Mouse (Mus musculus) bone marrow, adult 2 months (tissue): ENCODE measurements at regions not wholly inside any gene's neighbourhood (a gene's known extent, or its start where the extent isn't known, plus 50 kb on each side); places are given as distances from the start of the nearest gene placed in this dataset.

Experiments
- H3K27ac ChIP-seq: fragments of 200-500 bp; 2 replicates; pipeline ENCODE4 v1.5.1; 2012; ENCODE audit warnings: low read depth, mild to moderate bottlenecking, control low read depth, inconsistent platforms, low read length; ENCODE audit not compliant: control insufficient read depth, poor library complexity, insufficient read depth
- H3K4me1 ChIP-seq: fragments of 200-500 bp; 2 replicates; pipeline ENCODE4 v1.6.1; 2011; ENCODE audit warnings: low read length; ENCODE audit not compliant: control insufficient read depth, insufficient read depth
- H3K4me3 ChIP-seq: fragments of 200-500 bp; replicated peaks from 2 replicates; pipeline ENCODE3; 2011; ENCODE audit warnings: mild to moderate bottlenecking, low read depth, low read length, control low read depth; ENCODE audit not compliant: control insufficient read depth
- CTCF ChIP-seq: fragments of 200-500 bp; IDR thresholded peaks from 2 replicates; pipeline ENCODE4 v1.5.1; 2011; ENCODE audit warnings: low read length, control low read depth; ENCODE audit not compliant: control insufficient read depth, insufficient read depth
- POLR2A ChIP-seq: fragments of 200-500 bp; IDR thresholded peaks from 2 replicates; pipeline ENCODE4 v1.6.1; 2011; ENCODE audit warnings: low read depth, mild to moderate bottlenecking, control low read depth, low read length, borderline replicate concordance; ENCODE audit not compliant: control insufficient read depth
- WGBS: fragments of 180-500 bp; shearing (Covaris S2); methylation state at CpG from one replicate; pipeline ENCODE4 v1.1.7; 2018; 5-methylcytosine and 5-hydroxymethylcytosine counted together

DNA sequence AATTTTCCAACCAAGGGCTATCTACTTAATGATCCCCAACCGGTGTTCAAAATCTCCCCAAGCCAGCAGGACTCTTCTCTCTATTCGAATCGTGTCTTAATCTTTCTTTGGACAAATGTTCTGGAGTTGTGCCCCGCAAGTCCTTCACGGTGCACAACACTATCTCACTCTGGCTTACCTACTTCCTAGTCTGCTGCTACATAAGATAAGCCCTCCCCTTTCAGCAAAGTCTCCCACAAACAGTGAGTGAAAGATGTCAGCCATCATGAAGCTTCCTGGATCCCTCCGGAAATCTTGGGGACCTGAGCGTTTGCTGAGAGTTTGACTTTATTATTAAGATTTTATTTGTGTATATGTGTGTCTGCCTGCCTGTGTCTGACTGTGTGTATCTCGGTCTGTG lies 344.7 kb upstream of the Noct start:
- WGBS: 30% methylated on average over 8 of the region's 8 CpGs
- no peak overlapping the region for H3K4me3 ChIP-seq
- TF ChIP-seq CTCF: no peak
- no peak for TF ChIP-seq POLR2A
- no peaks in the 10 kb centered on the region for H3K4me1 ChIP-seq
- no peak overlapping the region for H3K27ac ChIP-seq

DNA sequence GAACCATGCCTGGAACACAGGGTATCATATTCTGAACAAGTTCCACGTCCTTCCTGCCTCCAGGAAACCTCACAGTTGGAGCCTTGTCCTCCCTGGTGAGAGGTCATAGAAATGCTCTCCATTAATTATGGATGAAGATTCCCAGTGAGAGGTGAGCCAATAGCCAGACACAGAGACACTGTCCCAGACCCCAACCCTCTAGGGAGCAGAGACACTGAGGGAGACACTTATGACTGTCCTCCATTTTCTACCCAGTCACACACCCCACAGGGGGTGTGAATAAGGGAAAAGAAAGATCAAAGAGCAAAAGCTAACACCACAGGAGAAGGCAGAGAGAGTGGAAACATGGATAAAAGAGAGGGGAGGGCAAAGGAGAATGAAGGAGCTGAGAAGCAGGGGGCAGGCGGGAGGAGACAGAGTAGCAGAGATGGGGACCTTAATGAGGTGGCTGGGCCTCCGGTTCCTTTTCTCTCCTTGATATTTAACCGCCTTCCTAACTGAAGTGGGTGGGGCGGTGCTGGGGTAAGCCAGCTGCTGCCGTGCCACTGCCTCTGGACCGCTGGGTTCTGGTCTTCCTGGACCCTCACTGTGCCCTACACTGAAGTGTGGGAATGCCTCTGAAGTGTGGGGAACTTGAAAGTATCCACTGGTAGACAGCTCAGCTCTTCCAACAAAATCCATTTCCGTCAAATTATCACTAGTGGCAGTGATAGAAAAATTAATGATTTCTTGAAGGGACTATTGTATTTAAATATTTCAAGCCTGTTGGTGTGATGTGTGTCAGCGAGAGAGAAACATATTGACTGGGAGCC lies 342.6 kb upstream of the Noct start:
- no peak overlapping the region for H3K4me3 ChIP-seq
- H3K4me1 ChIP-seq: no peaks in the 10 kb centered on the region; the same call in 1 of the 2 replicates
- H3K27ac ChIP-seq: no peak overlapping the region
- TF ChIP-seq CTCF (no peak), POLR2A (no peak)
- 65% methylated on average over 9 of the region's 9 CpGs for WGBS

DNA sequence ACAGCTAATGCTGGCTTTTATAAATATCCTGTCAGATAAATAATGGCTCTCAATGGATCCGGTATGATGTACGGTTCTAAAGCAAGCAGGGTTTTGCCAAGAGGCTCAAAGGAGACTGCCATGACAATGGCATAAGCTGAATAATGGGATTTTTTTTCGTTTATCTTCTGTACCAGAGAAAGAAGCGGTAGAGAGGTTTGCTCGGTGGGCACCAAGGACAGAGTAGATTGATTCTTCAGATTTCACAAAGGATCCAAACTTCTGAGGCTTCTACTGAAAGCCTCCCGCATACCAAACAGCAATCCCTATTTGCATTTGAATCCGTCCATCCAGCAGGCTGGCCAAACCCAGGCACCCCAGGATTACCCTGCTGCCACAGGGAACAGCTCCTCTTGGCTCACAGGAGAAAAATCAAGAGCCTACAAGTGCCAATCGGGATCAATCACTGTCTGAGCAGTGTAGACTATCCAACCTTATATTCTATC lies 342.0 kb upstream of the Noct start:
- Histone ChIP-seq H3K4me3 (no peak overlapping the region), H3K4me1 (no peaks in the 10 kb centered on the region; the same call in 1 of the 2 replicates), H3K27ac (no peak overlapping the region)
- WGBS: 70% methylated on average over 8 of the region's 8 CpGs
- TF ChIP-seq POLR2A: no peak
- no peak for TF ChIP-seq CTCF

GRCm38 (mm10) chr3:50886336-50886735 lies 337.9 kb upstream of the Noct start:
- TF ChIP-seq POLR2A (no peak), CTCF (no peak)
- WGBS: 61% methylated on average over 10 of the region's 10 CpGs
- H3K27ac ChIP-seq: no peak overlapping the region
- no peak overlapping the region for H3K4me3 ChIP-seq
- H3K4me1 ChIP-seq: no peaks in the 10 kb centered on the region; the same call in 1 of the 2 replicates

DNA sequence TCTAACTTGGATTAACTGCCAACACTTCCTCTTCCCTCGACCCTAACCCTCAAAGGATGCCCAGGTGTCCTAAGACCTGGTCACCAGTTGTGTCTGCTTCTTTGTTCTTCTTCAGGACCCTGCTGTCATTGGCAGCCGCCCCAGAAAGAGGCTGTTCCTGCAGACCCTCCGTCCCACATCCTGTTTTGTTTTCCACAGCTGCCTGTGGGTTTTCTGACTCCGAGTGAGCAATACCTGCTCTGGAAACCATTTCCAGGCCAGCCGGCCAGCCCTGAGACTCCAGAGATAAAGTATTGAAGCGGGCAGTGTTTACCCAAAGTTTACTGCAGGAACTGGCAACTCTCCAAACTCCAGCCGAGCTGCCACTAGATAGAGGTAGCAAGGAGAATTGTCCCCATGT lies 337.2 kb upstream of the Noct start:
- Histone ChIP-seq H3K4me3 (no peak overlapping the region), H3K27ac (no peak overlapping the region)
- 3% methylated on average over 7 of the region's 7 CpGs for WGBS

DNA sequence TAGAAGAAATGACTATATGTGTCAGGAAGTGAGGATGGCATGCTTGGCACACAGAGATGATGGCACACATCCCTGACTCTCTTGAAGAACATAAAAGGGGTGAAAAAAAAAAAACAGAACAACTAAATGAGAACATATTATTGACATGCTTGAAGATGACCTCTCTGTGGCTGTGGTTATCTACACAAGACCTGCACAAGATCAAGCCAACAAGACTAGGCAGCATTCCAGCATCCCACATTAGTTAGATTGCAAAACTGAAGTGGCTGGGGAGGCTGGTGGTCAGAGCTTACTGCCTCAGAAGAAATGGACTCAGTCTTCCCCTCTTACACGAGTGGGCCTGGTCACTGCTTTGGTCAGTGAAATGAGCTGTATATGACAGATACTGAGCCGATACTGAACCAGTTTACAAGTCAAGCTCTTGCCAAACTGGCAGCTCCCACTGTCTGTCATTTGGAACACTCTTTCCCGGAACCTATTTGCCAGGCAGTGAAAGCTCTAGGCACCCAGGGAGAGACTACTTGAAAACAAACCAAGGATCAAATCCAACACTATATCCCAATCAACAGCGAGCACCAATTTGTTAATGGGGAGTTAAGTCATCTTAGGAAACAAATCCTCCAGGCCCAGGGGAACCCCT lies 335.6 kb upstream of the Noct start:
- H3K4me3 ChIP-seq: no peak overlapping the region
- H3K4me1 ChIP-seq: no peaks in the 10 kb centered on the region; the same call in 1 of the 2 replicates
- 82% methylated on average over 4 of the region's 4 CpGs for WGBS
- no peak overlapping the region for H3K27ac ChIP-seq
- TF ChIP-seq CTCF (no peak), POLR2A (no peak)

More for the DNA sequence above, 337.2 kb upstream of the Noct start:
- no peaks in the 10 kb centered on the region; the same call in 1 of the 2 replicates for H3K4me1 ChIP-seq
- TF ChIP-seq POLR2A (no peak), CTCF (no peak)

DNA sequence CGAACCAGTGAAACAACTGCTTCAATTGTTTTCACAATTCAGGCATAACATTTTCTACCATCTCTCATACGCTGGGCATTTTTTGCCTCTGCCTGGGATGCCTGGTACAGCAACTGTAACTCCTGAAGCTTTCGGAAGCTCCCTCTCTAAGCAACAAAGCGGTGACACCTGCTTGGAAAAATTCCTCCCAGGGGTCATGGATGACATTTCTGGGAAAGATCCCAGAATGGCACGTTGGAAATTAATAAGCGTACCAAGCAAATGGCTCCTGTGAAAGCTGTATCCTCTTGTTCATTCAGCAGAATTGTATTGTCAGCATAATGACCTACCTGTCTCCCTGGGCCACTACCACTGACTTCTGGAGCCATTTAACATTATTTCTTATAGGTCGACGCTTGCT lies 333.7 kb upstream of the Noct start:
- WGBS: 85% methylated on average over 8 of the region's 8 CpGs

DNA sequence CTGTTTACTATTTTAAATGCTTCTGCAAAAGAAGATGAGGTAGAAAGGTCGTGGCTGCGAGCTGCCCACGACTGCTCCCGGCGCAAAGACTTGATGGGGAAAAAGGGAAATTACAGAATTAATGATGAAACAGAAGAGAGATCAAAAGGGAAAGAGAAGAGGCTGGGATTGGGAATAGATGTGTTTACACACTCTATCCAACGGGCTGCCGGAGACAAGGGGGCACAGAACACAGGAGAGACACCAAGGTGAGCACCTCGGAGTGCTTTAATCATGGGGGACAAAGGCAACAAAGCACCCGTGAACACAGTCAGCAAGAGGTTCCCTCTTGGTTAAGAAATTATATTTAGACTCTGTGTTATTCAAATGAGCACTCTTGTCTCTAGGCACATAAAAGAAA lies 326.1 kb upstream of the Noct start:
- Histone ChIP-seq H3K4me1 (no peaks in the 10 kb centered on the region), H3K27ac (no peak overlapping the region), H3K4me3 (no peak overlapping the region)
- TF ChIP-seq POLR2A (no peak), CTCF (no peak)
- 82% methylated on average over 9 of the region's 9 CpGs for WGBS

More for the DNA sequence above, 333.7 kb upstream of the Noct start:
- Histone ChIP-seq H3K27ac (no peak overlapping the region), H3K4me3 (no peak overlapping the region), H3K4me1 (no peaks in the 10 kb centered on the region; the same call in 1 of the 2 replicates)
- no peak for TF ChIP-seq POLR2A
